Mouse (Mus musculus) bone marrow, adult 2 months (tissue): ENCODE results near the gene H1foo.

Experiments used
- CTCF ChIP-seq: fragments of 200-500 bp; IDR thresholded peaks from 2 replicates; pipeline ENCODE4 v1.5.1; 2011; ENCODE audit warnings: low read length, control low read depth; ENCODE audit not compliant: control insufficient read depth, insufficient read depth
- POLR2A ChIP-seq: fragments of 200-500 bp; IDR thresholded peaks from 2 replicates; pipeline ENCODE4 v1.6.1; 2011; ENCODE audit warnings: low read depth, mild to moderate bottlenecking, control low read depth, low read length, borderline replicate concordance; ENCODE audit not compliant: control insufficient read depth

DNA sequence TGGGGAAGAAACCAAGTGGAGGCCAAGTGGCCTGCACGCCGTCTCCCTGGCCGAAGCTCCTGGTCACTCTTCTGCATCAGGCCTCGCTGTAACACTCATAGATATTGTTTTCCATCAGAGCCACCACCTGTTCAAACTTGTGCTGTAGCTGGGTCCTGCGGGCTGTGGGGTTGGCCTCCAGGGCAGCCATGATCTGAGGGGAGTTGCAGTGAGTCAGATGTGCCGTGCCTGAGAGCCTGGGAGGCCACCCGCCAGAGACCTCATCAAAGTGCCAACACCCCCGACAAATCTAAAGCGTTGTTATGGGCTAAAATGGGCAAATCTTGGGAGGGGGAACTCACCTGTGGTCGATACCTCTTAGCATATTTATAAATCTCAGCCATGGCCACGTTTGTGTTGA lies 10.9 kb downstream of the H1foo start:
- TF ChIP-seq POLR2A (no peak), CTCF (no peak)
